Mouse (Mus musculus) MEL (cell line): ENCODE measurements around the gene Adam33. TPM values are rescaled to one million over a fixed set of nuclear protein-coding genes. Genes with fewer than 3 reads are reported as not detected.

ENCODE experiments used
- DNase-seq: peaks from one replicate; pipeline ENCODE4 v3.0.0; 2011; ENCODE audit warnings: low read depth, low spot score
- H3K27ac ChIP-seq: 2 replicates; pipeline ENCODE4 v1.5.1; 2012; ENCODE audit warnings: low read depth, mild to moderate bottlenecking, control low read depth, low read length, moderate library complexity; ENCODE audit not compliant: control insufficient read depth
- H3K27me3 ChIP-seq, 2 experiments: fragments of 150-350 bp in 1 of 2; sonication (generic) in 1 of 2; 2 replicates each; pipeline ENCODE4 v1.6.1; 2012; ENCODE audit warnings: low read length in 2 of 2, mild to moderate bottlenecking in 2 of 2, improper control_type of control experiment in 1 of 2, moderate library complexity in 1 of 2; ENCODE audit not compliant: insufficient read depth in 2 of 2, control insufficient read depth in 1 of 2
- H3K36me3 ChIP-seq, 2 experiments: 2 replicates each; pipeline ENCODE4 v1.6.1; 2012 to 2014; ENCODE audit warnings: low read length in 2 of 2, improper control_type of control experiment in 1 of 2, inconsistent platforms in 1 of 2, mild to moderate bottlenecking in 1 of 2; ENCODE audit not compliant: insufficient read depth in 2 of 2, control insufficient read depth in 1 of 2
- H3K4me1 ChIP-seq, 2 experiments: fragments of 150-350 bp in 1 of 2; sonication (generic) in 1 of 2; 2 replicates each; pipeline ENCODE4 v1.6.1; 2012; ENCODE audit warnings: low read length in 2 of 2, improper control_type of control experiment in 1 of 2, mild to moderate bottlenecking in 1 of 2; ENCODE audit not compliant: insufficient read depth in 2 of 2, control insufficient read depth in 1 of 2
- H3K4me3 ChIP-seq, 2 experiments: fragments of 150-350 bp in 1 of 2; sonication (generic) in 1 of 2; 2 replicates each; pipeline ENCODE4 v1.5.1; 2012; ENCODE audit warnings: low read depth in 2 of 2, low read length in 2 of 2, mild to moderate bottlenecking in 2 of 2, moderate library complexity in 2 of 2, control low read depth in 1 of 2, improper control_type of control experiment in 1 of 2; ENCODE audit not compliant: control insufficient read depth in 1 of 2, insufficient read depth in 1 of 2
- H3K79me2 ChIP-seq: 2 replicates; pipeline ENCODE4 v1.6.1; 2012; ENCODE audit warnings: mild to moderate bottlenecking, low read length, moderate library complexity; ENCODE audit not compliant: control insufficient read depth, poor library complexity, insufficient read depth
- H3K9ac ChIP-seq: 2 replicates; pipeline ENCODE4 v1.6.1; 2012; ENCODE audit warnings: low read depth, mild to moderate bottlenecking, control low read depth, low read length, moderate library complexity; ENCODE audit not compliant: control insufficient read depth, poor library complexity, severe bottlenecking
- H3K9me3 ChIP-seq: fragments of 150-350 bp; sonication (generic); replicated peaks from 2 replicates; pipeline ENCODE4 v1.6.1; 2012; ENCODE audit warnings: mild to moderate bottlenecking, low read length, improper control_type of control experiment, moderate library complexity; ENCODE audit not compliant: insufficient read depth
- CHD1 ChIP-seq: IDR thresholded peaks from 2 replicates; pipeline ENCODE4 v1.6.1; 2012; ENCODE audit warnings: low read depth, mild to moderate bottlenecking, inconsistent platforms, low read length, improper control_type of control experiment
- ELF1 ChIP-seq: IDR thresholded peaks from 2 replicates; pipeline ENCODE4 v1.6.1; 2014; ENCODE audit warnings: low read depth, mild to moderate bottlenecking, inconsistent platforms, low read length, improper control_type of control experiment, moderate library complexity
- ETS1 ChIP-seq: IDR thresholded peaks from 2 replicates; pipeline ENCODE4 v1.6.1; 2012; ENCODE audit warnings: low read depth, mild to moderate bottlenecking, inconsistent platforms, low read length, improper control_type of control experiment, moderate library complexity
- GATA1 ChIP-seq: IDR thresholded peaks from 2 replicates; pipeline ENCODE4 v1.6.1; 2011; ENCODE audit warnings: low read depth, low read length, improper control_type of control experiment
- KAT2A ChIP-seq: conservative IDR thresholded peaks from 2 replicates; pipeline ENCODE4 v1.6.1; 2012; ENCODE audit warnings: low read depth, low read length, improper control_type of control experiment, inconsistent platforms
- MAX ChIP-seq: IDR thresholded peaks from 2 replicates; pipeline ENCODE4 v1.6.1; 2011; ENCODE audit warnings: low read length, improper control_type of control experiment
- MYC ChIP-seq: IDR thresholded peaks from 2 replicates; pipeline ENCODE4 v1.6.1; 2011; ENCODE audit warnings: low read depth, mild to moderate bottlenecking, low read length, improper control_type of control experiment, moderate library complexity
- NELFE ChIP-seq: IDR thresholded peaks from 2 replicates; pipeline ENCODE4 v1.6.1; 2011; ENCODE audit warnings: low read depth, low read length, improper control_type of control experiment
- NRF1 ChIP-seq: IDR thresholded peaks from 2 replicates; pipeline ENCODE4 v1.6.1; 2014; ENCODE audit warnings: low read depth, mild to moderate bottlenecking, inconsistent platforms, low read length, improper control_type of control experiment, moderate library complexity; ENCODE audit not compliant: poor library complexity, insufficient read depth, severe bottlenecking
- SMC3 ChIP-seq: IDR thresholded peaks from 2 replicates; pipeline ENCODE4 v1.6.1; 2011; ENCODE audit warnings: low read depth, low read length, improper control_type of control experiment
- TCF12 ChIP-seq: IDR thresholded peaks from 2 replicates; pipeline ENCODE4 v1.6.1; 2014; ENCODE audit warnings: low read depth, mild to moderate bottlenecking, inconsistent platforms, low read length, improper control_type of control experiment, moderate library complexity
- UBTF ChIP-seq: IDR thresholded peaks from 2 replicates; pipeline ENCODE4 v1.6.1; 2012; ENCODE audit warnings: low read depth, mild to moderate bottlenecking, inconsistent platforms, low read length, improper control_type of control experiment, moderate library complexity, borderline replicate concordance; ENCODE audit not compliant: insufficient read depth
- USF1 ChIP-seq: IDR thresholded peaks from 2 replicates; pipeline ENCODE4 v1.6.1; 2014; ENCODE audit warnings: low read depth, mild to moderate bottlenecking, inconsistent platforms, low read length, improper control_type of control experiment, moderate library complexity
- USF2 ChIP-seq, 2 experiments: IDR thresholded peaks; 2 replicates each; pipeline ENCODE4 v1.6.1; 2011 to 2012; ENCODE audit warnings: improper control_type of control experiment in 2 of 2, low read length in 2 of 2, borderline replicate concordance in 1 of 2, inconsistent platforms in 1 of 2, low read depth in 1 of 2, mild to moderate bottlenecking in 1 of 2; ENCODE audit not compliant: insufficient read depth in 1 of 2
- polyA plus RNA-seq, 2 experiments: library from polyadenylated mRNA; stranded (reverse) in 1 of 2; unstranded in 1 of 2; fragments of >175 nt in 1 of 2; fragments of >200 nt in 1 of 2; gene quantifications; 2 replicates each; pipeline versions ENCODE4 v1.2.1 to v1.2.4; 2012; ENCODE audit warnings: low replicate concordance in 2 of 2, low read depth in 1 of 2; ENCODE audit not compliant: insufficient read length in 2 of 2, insufficient read depth in 1 of 2, missing spikeins in 1 of 2
- total RNA-seq: library from RNA; depleted of rRNA; stranded (reverse); fragments of 300-350 nt; gene quantifications from 2 replicates; pipeline ENCODE4 v1.2.3, GENCODE M21; 2012

Adam33 gene
- total and polyA plus RNA-seq, 3 experiments, result 0.12 to 0.28 TPM; not detected in 1

GRCm38 (mm10) chr2:131089634-131090033, 26.0 kb upstream of the Adam33 start:
- Histone ChIP-seq H3K9me3 (no peaks in the 10 kb centered on the region), H3K4me1 (peaks cover 0 to 2% of the 10 kb centered on the region in 2 experiments; a peak in 2 of 4 replicates), H3K4me3 (no peak overlapping the region), H3K27me3 (no peaks in the 10 kb centered on the region), H3K9ac (no peak overlapping the region)
- DNase-seq, result peak; percentile 16
- TF ChIP-seq USF2 (IDR thresholded peaks at IDR 0.05; ENCODE audit: borderline replicate concordance in 1 of 2, insufficient read depth in 1 of 2, low read depth in 1 of 2, low read length in 2 of 2) (no peak), KAT2A (no peak), ETS1 (peak; percentile 32; the same call in 1 of the 2 replicates), GATA1 (no peak), CHD1 (no peak), TCF12 (no peak), MYC (no peak), ELF1 (no peak), MAX (no peak)
- TF ChIP-seq, all 39 proteins: peak for 1
- Histone ChIP-seq H3K27ac (no peak overlapping the region), H3K79me2 (no peaks in the 10 kb centered on the region), H3K36me3 (no peaks in the 10 kb centered on the region; a peak in 1 of 4 replicates)

GRCm38 (mm10) chr2:131088581-131088980, 25.0 kb upstream of the Adam33 start:
- no peaks in the 10 kb centered on the region; a peak in 2 of 4 replicates for H3K4me1 ChIP-seq
- no peak for TF ChIP-seq GATA1
- no peak for TF ChIP-seq USF2 (IDR thresholded peaks at IDR 0.05; ENCODE audit: borderline replicate concordance in 1 of 2, insufficient read depth in 1 of 2, low read depth in 1 of 2, low read length in 2 of 2)
- no peak for TF ChIP-seq ELF1
- no peak for TF ChIP-seq USF1
- no peak for TF ChIP-seq NRF1
- no peak for TF ChIP-seq SMC3
- no peak for TF ChIP-seq NELFE
- TF ChIP-seq UBTF, result no peak
- TF ChIP-seq, all 39 proteins: peak for 0
- Histone ChIP-seq H3K27me3 (no peaks in the 10 kb centered on the region), H3K9ac (no peak overlapping the region), H3K9me3 (no peaks in the 10 kb centered on the region), H3K4me3 (no peak overlapping the region), H3K36me3 (no peaks in the 10 kb centered on the region), H3K79me2 (no peaks in the 10 kb centered on the region), H3K27ac (no peak overlapping the region)
- no peak for DNase-seq
